Mouse (Mus musculus): Measurements from ENCODE around the gene 1700020L24Rik. TPM values are rescaled to one million over a fixed set of nuclear protein-coding genes. Genes with fewer than 3 reads are reported as not detected.

The 1700020L24Rik gene
- polyA plus RNA-seq (2014; fragmentation: Nextera tagmentation; extraction: Ambion mirVana): 0.44 TPM in 1 of 2 replicates, not detected in the other

- H3K36me3 ChIP-seq (ENCODE audit: control insufficient read depth, insufficient read depth, low read length): no peaks in the 10 kb centered on the region
- H3K27me3 ChIP-seq (ENCODE audit: control insufficient read depth, insufficient read depth, low read length): peaks cover 15% of the 10 kb centered on the region
- no peak within 1 kb of the TSS for H3K4me3 ChIP-seq (ENCODE audit: low read length)
- H3K4me2 ChIP-seq (replicated peaks; ENCODE audit: low read depth, low read length): no peak within 1 kb of the TSS
- H3K9ac ChIP-seq (ENCODE audit: low read depth, low read length): no peak within 1 kb of the TSS
- H3K27ac ChIP-seq (ENCODE audit: low read depth, low read length): no peak within 1 kb of the TSS
- no peaks in the 10 kb centered on the region for H3K9me3 ChIP-seq (ENCODE audit: control insufficient read depth, low read length)
- WGBS: 84% methylated on average over 1 of the region's 1 CpGs
- ATAC-seq (ENCODE audit: low FRiP score, low TSS enrichment): no peak
- H3K4me1 ChIP-seq (ENCODE audit: control insufficient read depth, insufficient read depth, low read length): no peaks in the 10 kb centered on the region
Observed at GRCm38 (mm10) chr11:83437377-83437776, at the start of gene 1700020L24Rik. 1700020L24Rik (plus strand) TSS chr11:83437677.

- peaks cover 69% of the 10 kb centered on the region for H3K36me3 ChIP-seq (ENCODE audit: control insufficient read depth, insufficient read depth, low read length)
- no peaks in the 10 kb centered on the region for H3K4me1 ChIP-seq (ENCODE audit: control insufficient read depth, insufficient read depth, low read length)
- H3K27ac ChIP-seq (ENCODE audit: low read depth, low read length): no peak overlapping the region
- H3K4me2 ChIP-seq (replicated peaks; ENCODE audit: low read depth, low read length): no peak overlapping the region
- no peak overlapping the region for H3K9ac ChIP-seq (ENCODE audit: low read depth, low read length)
- H3K4me3 ChIP-seq (ENCODE audit: low read length): no peak overlapping the region
- no peaks in the 10 kb centered on the region for H3K27me3 ChIP-seq (ENCODE audit: control insufficient read depth, insufficient read depth, low read length)
- ATAC-seq (ENCODE audit: low FRiP score, low TSS enrichment): no peak
- H3K9me3 ChIP-seq (ENCODE audit: control insufficient read depth, low read length): no peaks in the 10 kb centered on the region
- WGBS: 95% methylated on average over 4 of the region's 4 CpGs
Observed at GRCm38 (mm10) chr11:83393062-83393461, 44.4 kb upstream of the 1700020L24Rik start.

- Histone ChIP-seq H3K4me2 (replicated peaks; ENCODE audit: low read depth, low read length) (no peak overlapping the region), H3K4me1 (ENCODE audit: control insufficient read depth, insufficient read depth, low read length) (no peaks in the 10 kb centered on the region), H3K9me3 (ENCODE audit: control insufficient read depth, low read length) (no peaks in the 10 kb centered on the region), H3K9ac (ENCODE audit: low read depth, low read length) (no peak overlapping the region), H3K36me3 (ENCODE audit: control insufficient read depth, insufficient read depth, low read length) (peaks cover 77% of the 10 kb centered on the region), H3K27ac (ENCODE audit: low read depth, low read length) (no peak overlapping the region), H3K4me3 (ENCODE audit: low read length) (no peak overlapping the region), H3K27me3 (ENCODE audit: control insufficient read depth, insufficient read depth, low read length) (no peaks in the 10 kb centered on the region)
- 71% methylated on average over 6 of the region's 6 CpGs for WGBS
- ATAC-seq (ENCODE audit: low FRiP score, low TSS enrichment): no peak
Observed at GRCm38 (mm10) chr11:83394802-83395439, 42.6 kb upstream of the 1700020L24Rik start.

- peaks cover 72% of the 10 kb centered on the region for H3K36me3 ChIP-seq (ENCODE audit: control insufficient read depth, insufficient read depth, low read length)
- no peak overlapping the region for H3K9ac ChIP-seq (ENCODE audit: low read depth, low read length)
- WGBS: 94% methylated on average over 7 of the region's 7 CpGs
- ATAC-seq (ENCODE audit: low FRiP score, low TSS enrichment): no peak
- H3K4me1 ChIP-seq (ENCODE audit: control insufficient read depth, insufficient read depth, low read length): no peaks in the 10 kb centered on the region
- H3K4me2 ChIP-seq (replicated peaks; ENCODE audit: low read depth, low read length): no peak overlapping the region
- no peaks in the 10 kb centered on the region for H3K9me3 ChIP-seq (ENCODE audit: control insufficient read depth, low read length)
- no peak overlapping the region for H3K4me3 ChIP-seq (ENCODE audit: low read length)
- H3K27ac ChIP-seq (ENCODE audit: low read depth, low read length): no peak overlapping the region
- H3K27me3 ChIP-seq (ENCODE audit: control insufficient read depth, insufficient read depth, low read length): no peaks in the 10 kb centered on the region
Observed at GRCm38 (mm10) chr11:83397626-83398025, 39.9 kb upstream of the 1700020L24Rik start.

GRCm38 (mm10) chr11:83398724-83399123 is 38.8 kb upstream of the 1700020L24Rik start:
- Histone ChIP-seq H3K27me3 (ENCODE audit: control insufficient read depth, insufficient read depth, low read length) (no peaks in the 10 kb centered on the region), H3K9ac (ENCODE audit: low read depth, low read length) (no peak overlapping the region), H3K4me1 (ENCODE audit: control insufficient read depth, insufficient read depth, low read length) (no peaks in the 10 kb centered on the region), H3K4me3 (ENCODE audit: low read length) (no peak overlapping the region), H3K9me3 (ENCODE audit: control insufficient read depth, low read length) (no peaks in the 10 kb centered on the region), H3K36me3 (ENCODE audit: control insufficient read depth, insufficient read depth, low read length) (peaks cover 74% of the 10 kb centered on the region), H3K4me2 (replicated peaks; ENCODE audit: low read depth, low read length) (no peak overlapping the region), H3K27ac (ENCODE audit: low read depth, low read length) (no peak overlapping the region)
- ATAC-seq (ENCODE audit: low FRiP score, low TSS enrichment): no peak
- 81% methylated on average over 5 of the region's 5 CpGs for WGBS

GRCm38 (mm10) chr11:83403787-83404186 is 33.7 kb upstream of the 1700020L24Rik start:
- Histone ChIP-seq H3K9ac (ENCODE audit: low read depth, low read length) (no peak overlapping the region), H3K27ac (ENCODE audit: low read depth, low read length) (no peak overlapping the region), H3K9me3 (ENCODE audit: control insufficient read depth, low read length) (no peaks in the 10 kb centered on the region), H3K36me3 (ENCODE audit: control insufficient read depth, insufficient read depth, low read length) (peaks cover 48% of the 10 kb centered on the region), H3K4me2 (replicated peaks; ENCODE audit: low read depth, low read length) (no peak overlapping the region), H3K4me1 (ENCODE audit: control insufficient read depth, insufficient read depth, low read length) (no peaks in the 10 kb centered on the region), H3K4me3 (ENCODE audit: low read length) (no peak overlapping the region), H3K27me3 (ENCODE audit: control insufficient read depth, insufficient read depth, low read length) (no peaks in the 10 kb centered on the region)
- WGBS: 85% methylated on average over 7 of the region's 7 CpGs
- ATAC-seq (ENCODE audit: low FRiP score, low TSS enrichment): no peak

GRCm38 (mm10) chr11:83406391-83406790 is 31.1 kb upstream of the 1700020L24Rik start:
- Histone ChIP-seq H3K9me3 (ENCODE audit: control insufficient read depth, low read length) (no peaks in the 10 kb centered on the region), H3K4me3 (ENCODE audit: low read length) (no peak overlapping the region), H3K4me1 (ENCODE audit: control insufficient read depth, insufficient read depth, low read length) (0 out of 2 replicates have a peak, but pooled peaks cover 3% of the 10 kb centered on the region), H3K4me2 (replicated peaks; ENCODE audit: low read depth, low read length) (no peak overlapping the region), H3K9ac (ENCODE audit: low read depth, low read length) (no peak overlapping the region), H3K27ac (ENCODE audit: low read depth, low read length) (no peak overlapping the region), H3K27me3 (ENCODE audit: control insufficient read depth, insufficient read depth, low read length) (no peaks in the 10 kb centered on the region; the same call in 1 of the 2 replicates), H3K36me3 (ENCODE audit: control insufficient read depth, insufficient read depth, low read length) (peaks cover 28% of the 10 kb centered on the region)
- 64% methylated on average over 3 of the region's 3 CpGs for WGBS
- ATAC-seq (ENCODE audit: low FRiP score, low TSS enrichment): no peak

- no peak overlapping the region for H3K27ac ChIP-seq (ENCODE audit: low read depth, low read length)
- no peak overlapping the region for H3K4me2 ChIP-seq (replicated peaks; ENCODE audit: low read depth, low read length)
- H3K4me1 ChIP-seq (ENCODE audit: control insufficient read depth, insufficient read depth, low read length): 0 out of 2 replicates have a peak, but pooled peaks cover 3% of the 10 kb centered on the region
- ATAC-seq (ENCODE audit: low FRiP score, low TSS enrichment): no peak
- no peaks in the 10 kb centered on the region; the same call in 1 of the 2 replicates for H3K27me3 ChIP-seq (ENCODE audit: control insufficient read depth, insufficient read depth, low read length)
- no peak overlapping the region for H3K9ac ChIP-seq (ENCODE audit: low read depth, low read length)
- no peak overlapping the region for H3K4me3 ChIP-seq (ENCODE audit: low read length)
- no peaks in the 10 kb centered on the region for H3K9me3 ChIP-seq (ENCODE audit: control insufficient read depth, low read length)
- WGBS: 31% methylated on average over 8 of the region's 8 CpGs
- H3K36me3 ChIP-seq (ENCODE audit: control insufficient read depth, insufficient read depth, low read length): peaks cover 13% of the 10 kb centered on the region; the same call in 1 of the 2 replicates
Observed at GRCm38 (mm10) chr11:83408242-83408641, 29.2 kb upstream of the 1700020L24Rik start.

- Histone ChIP-seq H3K4me2 (replicated peaks; ENCODE audit: low read depth, low read length) (peak within 1 kb of the TSS; percentile 99), H3K36me3 (ENCODE audit: control insufficient read depth, insufficient read depth, low read length) (peaks cover 4% of the 10 kb centered on the region; the same call in 1 of the 2 replicates), H3K4me3 (ENCODE audit: low read length) (peak within 1 kb of the TSS; percentile 71), H3K27me3 (ENCODE audit: control insufficient read depth, insufficient read depth, low read length) (no peaks in the 10 kb centered on the region; the same call in 1 of the 2 replicates), H3K27ac (ENCODE audit: low read depth, low read length) (no peak within 1 kb of the TSS), H3K9ac (ENCODE audit: low read depth, low read length) (peak within 1 kb of the TSS; percentile 70), H3K4me1 (ENCODE audit: control insufficient read depth, insufficient read depth, low read length) (0 out of 2 replicates have a peak, but pooled peaks cover 3% of the 10 kb centered on the region), H3K9me3 (ENCODE audit: control insufficient read depth, low read length) (no peaks in the 10 kb centered on the region)
- peak; percentile 70 for ATAC-seq (ENCODE audit: low FRiP score, low TSS enrichment)
- WGBS: 2% methylated on average over 27 of the region's 44 CpGs
Observed at GRCm38 (mm10) chr11:83409087-83409754, 28.3 kb upstream of the 1700020L24Rik start, which contains the start of gene Rasl10b. Rasl10b (plus strand) TSS chr11:83409137.

Data from kidney, embryonic 14.5 days (tissue).